Mouse (Mus musculus): ENCODE measurements around the gene Rassf4. TPM values are rescaled to one million over a fixed set of nuclear protein-coding genes. Genes with fewer than 3 reads are reported as not detected.

Gene Rassf4
- polyA plus RNA-seq (2012; rRNA removed), result 8.0 and 8.2 TPM in 2 replicates

DNA sequence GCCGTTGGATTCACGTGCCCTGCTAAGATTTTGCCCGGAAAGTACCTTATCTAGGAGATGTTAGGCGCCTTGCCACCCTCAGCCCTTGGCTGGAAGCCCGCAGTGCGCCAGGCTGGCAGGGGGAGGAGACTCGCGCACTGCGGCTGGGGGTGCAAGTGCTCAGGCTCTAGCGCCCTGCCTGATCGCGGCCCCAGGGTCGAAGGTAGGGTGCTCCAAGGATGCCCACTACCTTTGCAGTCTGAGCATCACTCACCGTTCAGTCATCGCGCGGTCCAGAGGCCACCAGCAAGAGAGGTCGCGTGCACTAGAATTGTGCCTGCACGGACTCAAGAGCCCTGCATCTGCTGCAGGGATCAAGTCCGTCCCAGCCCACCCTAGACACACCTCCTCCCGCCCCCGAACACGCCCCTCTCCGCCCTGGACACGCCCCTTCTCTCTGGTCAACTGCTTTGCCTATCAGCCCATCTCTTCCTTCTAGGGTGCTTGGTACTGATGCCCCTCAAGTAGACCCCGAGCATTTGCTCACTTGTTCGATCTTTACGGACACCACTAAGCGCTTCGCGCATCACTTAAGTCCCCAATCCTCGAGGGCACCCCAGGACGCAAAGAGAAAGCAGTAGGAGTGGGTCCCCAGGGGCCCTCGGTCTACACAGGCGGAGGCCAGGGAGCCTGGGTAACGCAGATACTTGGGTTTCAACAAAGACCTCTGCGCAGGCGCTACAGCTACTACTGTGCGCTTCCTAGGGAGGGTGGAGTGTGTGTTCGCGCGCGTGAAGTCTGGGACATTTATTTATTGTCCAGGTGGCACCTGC is at the start of gene Rassf4:
TSS of gene Rassf4 (minus strand) at position 482 of the 812 bp plus-strand sequence.

DNA sequence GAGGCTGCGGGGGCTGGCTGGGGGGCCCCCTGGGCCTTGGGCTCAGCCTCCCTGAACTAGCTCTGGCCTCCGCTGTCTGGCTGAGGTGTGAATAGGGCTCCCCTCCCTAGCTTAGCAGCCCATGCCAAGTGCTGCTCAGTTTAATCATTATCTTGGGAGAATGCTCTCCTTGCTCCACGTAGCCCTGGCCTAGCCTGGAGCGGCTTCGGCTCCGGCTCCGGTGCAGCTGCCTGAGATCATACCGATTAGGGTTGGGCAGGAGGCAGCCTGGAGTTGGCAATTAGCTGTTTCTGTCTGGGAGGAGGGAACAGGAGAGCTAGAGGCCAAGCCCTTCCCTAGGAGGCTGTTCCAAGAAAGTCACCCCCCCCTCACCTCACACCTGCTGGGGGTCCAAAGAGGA is 42.9 kb upstream of the Rassf4 start, which contains the start of gene Tmem72:
TSS of gene Tmem72 (minus strand) at position 248 of the 400 bp plus-strand sequence.

DNA sequence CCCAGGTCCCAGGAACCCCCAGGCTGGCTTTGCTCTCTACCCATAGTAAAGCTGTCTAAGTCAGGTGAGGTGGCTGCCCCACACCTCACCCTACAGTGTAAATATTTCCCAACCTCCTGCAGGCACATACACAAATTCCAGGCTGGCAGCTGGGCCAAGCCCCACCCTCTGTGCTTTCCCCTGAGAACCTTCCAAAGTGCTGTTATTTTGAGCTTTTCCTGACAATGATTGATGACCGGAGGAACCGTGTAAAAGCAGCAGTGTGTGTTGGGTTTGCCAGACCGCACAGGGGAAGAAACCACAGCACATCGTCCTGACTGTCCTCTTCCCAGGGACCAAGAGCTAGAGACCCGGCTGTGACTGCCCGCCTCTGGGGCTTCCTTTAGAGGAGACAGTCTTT is 23.3 kb downstream of the Rassf4 start, which contains the start of gene Depp1:
TSS of gene Depp1 (plus strand) at position 204 of the 400 bp plus-strand sequence.

DNA sequence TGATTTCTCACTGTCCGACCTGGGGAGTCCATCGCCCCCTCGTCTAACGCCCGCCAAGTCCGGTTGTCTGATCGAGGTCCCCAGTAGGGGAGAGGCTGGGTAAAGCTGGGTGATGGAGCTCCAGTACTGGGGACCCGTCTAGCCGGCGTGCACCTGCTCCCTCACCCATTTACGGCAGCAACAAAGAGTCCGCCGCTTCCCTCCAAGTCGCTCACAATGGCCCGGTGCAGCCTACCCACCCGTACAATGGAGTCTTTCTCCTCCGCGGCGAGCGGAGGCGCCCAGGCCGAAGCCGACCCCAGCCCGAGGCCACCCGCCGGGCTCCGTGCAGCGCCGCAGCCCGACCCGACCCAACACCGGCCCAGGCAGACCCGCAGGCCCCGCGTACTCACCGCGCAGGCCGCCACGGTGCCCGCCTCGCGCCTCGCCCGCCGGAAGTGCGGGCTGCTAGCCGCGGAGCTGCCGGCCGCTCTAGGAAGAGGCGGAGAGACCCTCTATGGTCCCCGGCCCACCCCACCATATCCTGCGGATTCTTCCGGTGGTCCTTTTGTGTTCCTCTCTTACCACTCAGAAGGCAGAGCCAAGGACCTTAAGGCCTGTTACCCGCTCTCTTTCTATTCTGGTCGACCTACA is 45.1 kb downstream of the Rassf4 start, which contains the start of gene Zfp422:
TSS of gene Zfp422 (minus strand) at position 461 of the 633 bp plus-strand sequence.

DNA sequence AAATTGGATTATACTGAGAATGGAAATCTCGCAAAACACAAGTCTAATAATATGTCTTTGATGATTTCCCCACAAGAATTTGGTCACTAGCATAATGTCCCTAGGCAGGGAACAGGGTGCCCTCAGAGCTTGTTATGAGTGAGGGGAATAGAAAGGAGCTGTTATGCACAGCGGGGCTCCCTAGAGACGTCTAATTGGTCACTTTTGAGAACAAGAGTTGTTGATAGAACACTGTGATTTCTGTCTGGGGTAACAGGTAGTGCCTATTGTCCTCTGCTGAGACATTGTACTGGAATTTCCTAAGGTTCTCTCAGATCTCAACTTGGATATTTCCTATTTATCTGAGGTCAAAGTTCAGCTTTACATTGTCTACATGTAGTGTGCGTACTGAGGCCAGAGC is 89.7 kb downstream of the Rassf4 start, which contains the start of gene Olfr215:
TSS of gene Olfr215 (minus strand) at position 101 of the 400 bp plus-strand sequence.

Other genes starting within 250 kb of the Rassf4 start
- 0.21 and 0.50 TPM in 2 replicates for gene Alox5, start 212.8 kb downstream of the Rassf4 start, polyA plus RNA-seq (2012; rRNA removed)
- not detected in 2 replicates for gene Olfr211, start 184.9 kb downstream of the Rassf4 start, polyA plus RNA-seq (2012; rRNA removed)
- 0.02 TPM in 1 of 2 replicates, not detected in the other for gene Olfr212, start 167.4 kb downstream of the Rassf4 start, polyA plus RNA-seq (2012; rRNA removed)
- not detected in 2 replicates for gene Olfr213, start 135.5 kb downstream of the Rassf4 start, polyA plus RNA-seq (2012; rRNA removed)
- gene Gm5580, start 122.8 kb downstream of the Rassf4 start, polyA plus RNA-seq (2012; rRNA removed), result 0.06 and 0.13 TPM in 2 replicates
- gene Olfr214, start 119.7 kb downstream of the Rassf4 start, polyA plus RNA-seq (2012; rRNA removed), result not detected in 2 replicates
- gene Olfr215, start 89.8 kb downstream of the Rassf4 start, polyA plus RNA-seq (2012; rRNA removed), result not detected in 2 replicates
- 117 and 140 TPM in 2 replicates for gene Zfp422, start 45.0 kb downstream of the Rassf4 start, polyA plus RNA-seq (2012; rRNA removed)
- 5.1 and 5.8 TPM in 2 replicates for gene Depp1, start 23.3 kb downstream of the Rassf4 start, polyA plus RNA-seq (2012; rRNA removed)
- gene Tmem72, start 43.0 kb upstream of the Rassf4 start, polyA plus RNA-seq (2012; rRNA removed), result 0.32 and 0.33 TPM in 2 replicates

Measured in central nervous system, embryonic 14 days (tissue).